In the genomic region with DNA sequence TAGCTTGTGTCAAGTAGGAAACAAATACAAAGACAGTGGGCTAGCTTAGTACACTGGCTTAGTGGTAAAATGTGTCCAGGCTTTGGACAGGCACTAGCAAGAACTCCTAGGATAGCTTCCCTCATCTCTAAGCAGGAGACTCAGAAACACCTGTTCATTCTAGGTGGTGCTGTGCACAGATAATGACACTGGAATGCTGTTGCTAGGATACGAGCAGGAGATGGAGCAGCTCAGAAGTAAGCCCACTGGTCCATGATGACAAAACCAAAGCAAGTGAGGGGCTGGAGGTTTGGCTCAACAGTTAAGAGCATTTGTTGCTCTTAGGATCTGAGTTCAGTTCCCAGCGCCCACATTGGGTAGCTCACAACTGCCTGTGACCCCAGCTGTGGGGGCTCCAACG, we compare ENCODE assay signal across 21 mouse cellular contexts.
DNase-seq lines count a peak whose midpoint lies in the region; ATAC-seq and TF ChIP-seq lines count a peak whose summit lies in the region.
"Had no signal": no experiment of that assay in that cellular context is flagged by ENCODE, and none has a peak within 500 bp of the region (broad histone marks: within the 10 kb centered on the region; RNA-seq: fewer than 3 reads in every experiment).

No protein-coding gene starts in this region.

- DNase-seq in forebrain, postnatal 0 days = no peak
- DNase-seq in forebrain, embryonic 14.5 days (ENCODE audit: low spot score) = no peak
- peak; percentile 64 for DNase-seq in midbrain, embryonic 11.5 days (ENCODE audit: low spot score, missing footprints)
- DNase-seq in midbrain, embryonic 10.5 days (ENCODE audit: low spot score) = no peak
- DNase-seq in ES-CJ7 (ENCODE audit: low read depth, low spot score) = peak; percentile 12
- DNase-seq in brain, embryonic 14.5 days (ENCODE audit: low read depth) = peak; percentile 44
- DNase-seq in frontal cortex, adult 2 months (ENCODE audit: extremely low spot score in 1 of 2, low spot score in 1 of 2) = no peak
- DNase-seq: adrenal gland, adult 8-10 months; cerebellum, adult 18-20 months; cerebellum, adult 9-11 months; cerebellum, postnatal 36 days; heart, adult 18-20 months; heart, postnatal 10 days; heart, postnatal 4 days; kidney, adult 11 months had no signal

- TF ChIP-seq CTCF in forebrain, postnatal 0 days (IDR thresholded peaks at IDR 0.05; ENCODE audit: low read depth) = no peak
- no peak for TF ChIP-seq CTCF in brain, embryonic 14.5 days (IDR thresholded peaks at IDR 0.05; ENCODE audit: borderline replicate concordance, extremely low read depth, insufficient read depth, insufficient read length)

- H3K9me3 ChIP-seq in forebrain, postnatal 0 days (ENCODE audit: low read length) = no peaks in the 10 kb centered on the region
- H3K9me3 ChIP-seq in forebrain, embryonic 14.5 days (replicated peaks; ENCODE audit: control insufficient read depth, low read length) = no peaks in the 10 kb centered on the region
- no peaks in the 10 kb centered on the region for H3K9me3 ChIP-seq in midbrain, embryonic 11.5 days (ENCODE audit: control insufficient read depth, low read length)
- H3K9me3 ChIP-seq in midbrain, embryonic 10.5 days (replicated peaks) = no peaks in the 10 kb centered on the region
- H3K9me3 ChIP-seq: heart, embryonic 10.5 days had no signal

- H3K4me3 ChIP-seq in forebrain, postnatal 0 days (ENCODE audit: low read depth, low read length) = no peak overlapping the region
- no peak overlapping the region for H3K4me3 ChIP-seq in forebrain, embryonic 14.5 days (ENCODE audit: low read depth, low read length)
- H3K4me3 ChIP-seq in midbrain, embryonic 11.5 days (ENCODE audit: low read depth, low read length) = no peak overlapping the region
- H3K4me3 ChIP-seq in midbrain, embryonic 10.5 days = no peak overlapping the region
- H3K4me3 ChIP-seq: heart, embryonic 10.5 days had no signal

- WGBS in forebrain, postnatal 0 days = 81% methylated on average over 3 of the region's 3 CpGs
- 75% methylated on average over 3 of the region's 3 CpGs for WGBS in forebrain, embryonic 14.5 days
- 82% methylated on average over 3 of the region's 3 CpGs for WGBS in midbrain, embryonic 11.5 days
- 74% methylated on average over 3 of the region's 3 CpGs for WGBS in midbrain, embryonic 10.5 days

- peak; percentile 63 for ATAC-seq in forebrain, postnatal 0 days
- no peak for ATAC-seq in forebrain, embryonic 14.5 days
- no peak for ATAC-seq in midbrain, embryonic 11.5 days (ENCODE audit: low FRiP score)
- ATAC-seq in megakaryocyte, adult 5-6 weeks (ENCODE audit: poor library complexity, severe bottlenecking) = no peak
- ATAC-seq: forebrain, embryonic 16.5 days; inflammation-experienced regulatory T-cells, adult 6 months; Patski had no signal

- H3K4me2 ChIP-seq in forebrain, postnatal 0 days (ENCODE audit: low read depth) = no peak overlapping the region
- H3K4me2 ChIP-seq in forebrain, embryonic 14.5 days (ENCODE audit: low read length) = no peak overlapping the region
- H3K4me2 ChIP-seq in midbrain, embryonic 11.5 days = no peak overlapping the region
- H3K4me2 ChIP-seq: hindbrain, embryonic 14.5 days had no signal

- H3K27ac ChIP-seq in forebrain, postnatal 0 days (ENCODE audit: low read depth, low read length) = no peak overlapping the region
- H3K27ac ChIP-seq in forebrain, embryonic 14.5 days (ENCODE audit: low read depth, low read length) = no peak overlapping the region
- H3K27ac ChIP-seq in midbrain, embryonic 11.5 days (ENCODE audit: low read depth, low read length) = no peak overlapping the region
- no peak overlapping the region for H3K27ac ChIP-seq in midbrain, embryonic 10.5 days (replicated peaks)
- H3K27ac ChIP-seq: heart, embryonic 10.5 days; hindbrain, embryonic 14.5 days had no signal

- no peaks in the 10 kb centered on the region; the same call in 1 of the 2 replicates for H3K27me3 ChIP-seq in forebrain, postnatal 0 days (ENCODE audit: insufficient read depth, low read length)
- H3K27me3 ChIP-seq in forebrain, embryonic 14.5 days (replicated peaks; ENCODE audit: control insufficient read depth, insufficient read depth, low read length) = no peaks in the 10 kb centered on the region
- H3K27me3 ChIP-seq in midbrain, embryonic 11.5 days (ENCODE audit: control insufficient read depth, insufficient read depth, low read length) = no peaks in the 10 kb centered on the region
- H3K27me3 ChIP-seq in midbrain, embryonic 10.5 days (ENCODE audit: low read depth, poor library complexity, severe bottlenecking) = no peaks in the 10 kb centered on the region
- H3K27me3 ChIP-seq: Patski had no signal

- no peak overlapping the region for H3K9ac ChIP-seq in forebrain, postnatal 0 days
- H3K9ac ChIP-seq in forebrain, embryonic 14.5 days (ENCODE audit: low read length) = no peak overlapping the region
- no peak overlapping the region for H3K9ac ChIP-seq in midbrain, embryonic 11.5 days (ENCODE audit: low read length)
- H3K9ac ChIP-seq: hindbrain, embryonic 14.5 days had no signal

- H3K4me1 ChIP-seq in forebrain, postnatal 0 days (ENCODE audit: insufficient read depth) = peaks cover 9% of the 10 kb centered on the region; the same call in 1 of the 2 replicates
- H3K4me1 ChIP-seq in forebrain, embryonic 14.5 days (ENCODE audit: control insufficient read depth, insufficient read depth, low read length) = peaks cover 4% of the 10 kb centered on the region; the same call in 1 of the 2 replicates
- H3K4me1 ChIP-seq in midbrain, embryonic 11.5 days (ENCODE audit: control insufficient read depth, insufficient read depth, low read length) = peaks cover 3% of the 10 kb centered on the region; the same call in 1 of the 2 replicates
- peaks cover 20% of the 10 kb centered on the region for H3K4me1 ChIP-seq in midbrain, embryonic 10.5 days

- H3K36me3 ChIP-seq in forebrain, postnatal 0 days (ENCODE audit: insufficient read depth) = no peaks in the 10 kb centered on the region
- no peaks in the 10 kb centered on the region for H3K36me3 ChIP-seq in forebrain, embryonic 14.5 days (ENCODE audit: control insufficient read depth, insufficient read depth, low read length)
- H3K36me3 ChIP-seq in midbrain, embryonic 11.5 days (ENCODE audit: control insufficient read depth, insufficient read depth, low read length) = no peaks in the 10 kb centered on the region
- H3K36me3 ChIP-seq in midbrain, embryonic 10.5 days = no peaks in the 10 kb centered on the region

- TF ChIP-seq POLR2A in brain, embryonic 14.5 days (IDR thresholded peaks at IDR 0.05; ENCODE audit: borderline replicate concordance, extremely low read depth, insufficient read depth, insufficient read length, poor library complexity, severe bottlenecking) = no peak

Comparison
In these comparisons a context has a peak if more than half of its experiments do, and no peak if none do; other contexts are left out.
1. DNase-seq: peak in midbrain, embryonic 11.5 days (single experiment), ES-CJ7 (single experiment) and brain, embryonic 14.5 days (single experiment); none in forebrain, postnatal 0 days (single experiment), forebrain, embryonic 14.5 days (single experiment), midbrain, embryonic 10.5 days (single experiment) and frontal cortex, adult 2 months (0 of 2).